Mouse (Mus musculus): Measurements from ENCODE around the gene Smurf2.

GRCm38 (mm10) chr11:106777395-106777794 is 143.1 kb downstream of the Smurf2 start:
- TF ChIP-seq CTCF (IDR thresholded peaks at IDR 0.05; ENCODE audit: borderline replicate concordance, extremely low read depth, insufficient read depth, insufficient read length) (no peak), POLR2A (IDR thresholded peaks at IDR 0.05; ENCODE audit: borderline replicate concordance, extremely low read depth, insufficient read depth, insufficient read length, poor library complexity, severe bottlenecking) (no peak)

Data from brain, embryonic 14.5 days (tissue).